ENCODE assay signal across 24 mouse cellular contexts in genomic region chr14:28870382-28870781, GRCm38 (mm10).
"Had no signal": no experiment of that assay in that cellular context is flagged by ENCODE, and none has a peak within 500 bp of the region (broad histone marks: within the 10 kb centered on the region; RNA-seq: fewer than 3 reads in every experiment).

No protein-coding gene starts in this region.

- H3K27me3 ChIP-seq: heart, embryonic 12.5 days; hindbrain, embryonic 15.5 days; kidney, embryonic 15.5 days; limb, embryonic 12.5 days; liver, embryonic 13.5 days had no signal

- H3K9ac ChIP-seq: heart, embryonic 12.5 days; hindbrain, embryonic 15.5 days; kidney, embryonic 15.5 days; limb, embryonic 12.5 days; liver, embryonic 13.5 days had no signal

- DNase-seq: gastrocnemius, adult 2 months; gastrocnemius, postnatal 10 days; gastrocnemius, postnatal 25 days; heart, adult 2 months; heart, postnatal 10 days; heart, postnatal 4 days; kidney, adult 11 months; kidney, adult 2 months; kidney, adult 9 months; kidney, postnatal 14 days; kidney, postnatal 36 days; layer of hippocampus, adult 9-11 months; layer of hippocampus, postnatal 36 days; liver; liver, embryonic 13.5 days had no signal

- H3K9me3 ChIP-seq: heart, embryonic 12.5 days; hindbrain, embryonic 15.5 days; kidney, embryonic 15.5 days; limb, embryonic 10.5 days; limb, embryonic 12.5 days; liver, embryonic 13.5 days had no signal

- H3K27ac ChIP-seq: gastrocnemius, adult 2 months; heart, adult 2 months; hindbrain, embryonic 15.5 days; kidney, embryonic 15.5 days; kidney, postnatal 0 days; limb, embryonic 10.5 days; limb, embryonic 12.5 days; liver, embryonic 13.5 days had no signal

- H3K4me3 ChIP-seq: gastrocnemius, adult 2 months; heart, adult 2 months; heart, embryonic 12.5 days; hindbrain, embryonic 15.5 days; kidney, embryonic 15.5 days; limb, embryonic 10.5 days; limb, embryonic 12.5 days; liver, embryonic 13.5 days had no signal

- ATAC-seq: forebrain, embryonic 16.5 days; intestine, embryonic 16.5 days had no signal

- H3K4me1 ChIP-seq: heart, embryonic 12.5 days; hindbrain, embryonic 15.5 days; kidney, embryonic 15.5 days; limb, embryonic 10.5 days; limb, embryonic 12.5 days; liver, embryonic 13.5 days had no signal

- H3K4me2 ChIP-seq: heart, embryonic 12.5 days; hindbrain, embryonic 15.5 days; kidney, embryonic 15.5 days; limb, embryonic 12.5 days; liver, embryonic 11.5 days; liver, embryonic 13.5 days had no signal

- H3K36me3 ChIP-seq: heart, embryonic 12.5 days; hindbrain, embryonic 15.5 days; kidney, embryonic 15.5 days; limb, embryonic 10.5 days; limb, embryonic 12.5 days; liver, embryonic 13.5 days had no signal
